Mouse (Mus musculus): Measurements from ENCODE around the gene Stox2. TPM values are rescaled to one million over a fixed set of nuclear protein-coding genes. Genes with fewer than 3 reads are reported as not detected.

Stox2 gene
- polyA plus RNA-seq, 1 experiment from 2014 or later: 22.3 TPM

DNA sequence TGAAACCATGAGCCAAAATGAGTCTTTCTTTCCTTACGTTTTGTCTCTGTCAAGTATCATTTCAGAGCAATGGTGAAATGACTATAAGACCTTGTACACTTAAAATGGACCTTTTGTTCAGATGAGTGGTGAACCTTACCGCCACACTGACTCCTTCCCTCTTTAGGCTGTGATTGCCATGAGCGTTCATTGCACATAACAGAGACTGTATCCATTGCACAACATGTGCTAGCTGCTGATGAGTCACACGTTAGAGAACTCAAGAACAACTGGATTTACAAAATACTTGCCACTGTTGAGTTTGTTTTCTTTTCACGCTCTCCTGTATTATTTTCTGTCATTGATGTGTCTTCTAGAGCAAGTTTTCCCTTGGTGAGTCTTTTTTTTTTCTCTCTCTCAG, 216.1 kb downstream of the Stox2 start:
- no peak overlapping the region for H3K4me3 ChIP-seq
- peaks cover 5% of the 10 kb centered on the region; the same call in 1 of the 2 replicates for H3K36me3 ChIP-seq
- H3K9ac ChIP-seq: no peak overlapping the region
- 88% methylated on average over 5 of the region's 5 CpGs for WGBS
- no peaks in the 10 kb centered on the region for H3K9me3 ChIP-seq
- no peak for ATAC-seq (ENCODE audit: insufficient number of reproducible peaks, insufficient read depth, low FRiP score, low TSS enrichment, low read depth)
- H3K27me3 ChIP-seq: no peaks in the 10 kb centered on the region
- no peak overlapping the region for H3K27ac ChIP-seq
- 0 out of 2 replicates have a peak, but pooled peaks cover 7% of the 10 kb centered on the region for H3K4me1 ChIP-seq
- no peak overlapping the region for H3K4me2 ChIP-seq

DNA sequence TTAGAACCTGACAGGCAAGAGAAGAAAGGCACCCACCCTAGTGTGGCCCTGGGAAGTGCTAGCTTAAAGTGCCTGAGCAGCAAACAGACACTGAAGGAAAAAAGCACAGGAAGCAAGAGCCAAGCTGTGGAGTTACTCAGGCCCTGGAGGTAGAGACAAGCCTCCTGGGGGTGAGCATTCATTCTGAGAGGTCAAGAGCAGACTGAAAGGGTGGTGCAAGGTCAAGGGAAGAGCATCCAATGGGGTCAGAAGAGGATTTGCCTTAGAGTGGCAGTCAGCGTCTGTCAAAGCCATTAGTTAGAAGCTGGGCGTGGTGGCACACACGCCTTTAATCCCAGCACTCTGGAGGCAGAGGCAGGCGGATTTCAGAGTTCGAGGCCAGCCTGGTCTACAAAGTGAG, 224.3 kb downstream of the Stox2 start:
- Histone ChIP-seq H3K4me1 (peaks cover 14% of the 10 kb centered on the region), H3K27ac (no peak overlapping the region), H3K36me3 (peaks cover 9% of the 10 kb centered on the region; the same call in 1 of the 2 replicates), H3K27me3 (no peaks in the 10 kb centered on the region), H3K9ac (no peak overlapping the region), H3K9me3 (no peaks in the 10 kb centered on the region), H3K4me3 (no peak overlapping the region), H3K4me2 (no peak overlapping the region)
- ATAC-seq (ENCODE audit: insufficient number of reproducible peaks, insufficient read depth, low FRiP score, low TSS enrichment, low read depth): no peak
- WGBS: 73% methylated on average over 5 of the region's 5 CpGs

DNA sequence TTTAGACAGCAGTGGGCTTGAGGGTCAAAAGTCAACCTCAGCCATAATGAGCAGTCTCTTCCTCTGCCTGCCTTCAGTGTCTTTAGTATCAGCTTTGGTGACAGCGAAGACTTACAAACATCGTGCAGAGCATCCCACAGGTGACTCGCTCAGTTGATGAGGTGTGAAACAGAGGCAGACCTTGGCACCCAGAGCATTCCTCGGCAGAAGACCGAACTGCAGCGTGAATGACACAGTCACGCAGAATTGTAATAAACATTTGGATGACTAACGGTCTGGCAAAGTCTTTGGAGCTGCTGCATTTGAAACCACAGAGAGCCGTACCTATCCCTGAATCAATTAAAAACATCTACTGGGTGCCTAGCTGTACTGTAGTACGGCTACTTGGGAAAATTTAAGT, 225.0 kb downstream of the Stox2 start:
- Histone ChIP-seq H3K4me3 (no peak overlapping the region), H3K9ac (no peak overlapping the region), H3K4me1 (peaks cover 17% of the 10 kb centered on the region), H3K27me3 (no peaks in the 10 kb centered on the region), H3K4me2 (no peak overlapping the region), H3K36me3 (peaks cover 9% of the 10 kb centered on the region; the same call in 1 of the 2 replicates), H3K27ac (no peak overlapping the region), H3K9me3 (no peaks in the 10 kb centered on the region)
- 78% methylated on average over 10 of the region's 10 CpGs for WGBS
- no peak for ATAC-seq (ENCODE audit: insufficient number of reproducible peaks, insufficient read depth, low FRiP score, low TSS enrichment, low read depth)

DNA sequence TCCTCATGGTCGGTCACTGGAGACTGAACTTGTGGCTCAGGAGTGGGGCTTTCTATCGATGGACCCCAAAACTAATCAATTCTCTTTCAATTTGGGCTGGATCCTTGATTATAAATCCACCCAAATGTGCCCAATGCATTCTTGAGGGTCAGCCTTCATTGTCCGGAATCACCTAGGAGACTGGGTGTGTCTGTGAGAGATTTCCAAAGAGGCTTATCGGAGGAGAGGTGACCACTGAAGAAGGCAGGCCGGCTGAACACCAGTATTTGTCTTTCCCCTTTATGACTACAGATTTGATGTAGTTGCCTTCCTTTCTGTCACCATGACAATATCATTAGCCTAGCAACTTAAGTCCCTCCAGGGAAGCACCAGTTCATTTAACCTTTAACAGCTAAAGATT, 225.8 kb downstream of the Stox2 start:
- Histone ChIP-seq H3K9ac (no peak overlapping the region), H3K27ac (no peak overlapping the region), H3K36me3 (peaks cover 8% of the 10 kb centered on the region; the same call in 1 of the 2 replicates), H3K4me3 (no peak overlapping the region), H3K4me2 (no peak overlapping the region), H3K9me3 (no peaks in the 10 kb centered on the region), H3K4me1 (peaks cover 18% of the 10 kb centered on the region), H3K27me3 (no peaks in the 10 kb centered on the region)
- no peak for ATAC-seq (ENCODE audit: insufficient number of reproducible peaks, insufficient read depth, low FRiP score, low TSS enrichment, low read depth)
- 94% methylated on average over 5 of the region's 5 CpGs for WGBS

DNA sequence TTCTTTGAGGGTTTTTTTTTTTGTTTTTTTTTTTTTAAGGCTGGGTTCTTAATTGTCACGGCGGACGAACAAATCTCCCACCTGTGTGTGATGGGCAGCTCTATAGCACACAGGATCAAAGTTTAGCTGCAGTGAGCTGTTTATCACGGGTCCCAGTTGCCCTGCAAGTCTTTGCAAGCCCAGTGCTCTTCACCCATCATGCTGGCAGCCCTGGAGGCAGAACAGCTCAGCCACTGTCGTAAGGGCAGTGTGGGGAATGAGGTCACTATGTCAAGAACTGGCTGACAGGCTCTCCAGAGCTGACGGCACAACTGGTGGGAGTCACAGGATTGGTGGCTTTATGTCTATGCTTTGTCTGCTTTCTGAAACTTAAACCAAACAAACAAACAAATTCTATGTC, 227.6 kb downstream of the Stox2 start:
- H3K36me3 ChIP-seq: no peaks in the 10 kb centered on the region
- ATAC-seq (ENCODE audit: insufficient number of reproducible peaks, insufficient read depth, low FRiP score, low TSS enrichment, low read depth): no peak
- H3K4me2 ChIP-seq: no peak overlapping the region
- H3K27ac ChIP-seq: peak overlapping the region; percentile 56; the same call in 1 of the 2 replicates
- no peak overlapping the region for H3K9ac ChIP-seq
- no peaks in the 10 kb centered on the region for H3K27me3 ChIP-seq
- H3K4me1 ChIP-seq: peaks cover 18% of the 10 kb centered on the region
- H3K9me3 ChIP-seq: no peaks in the 10 kb centered on the region
- no peak overlapping the region for H3K4me3 ChIP-seq
- 42% methylated on average over 6 of the region's 6 CpGs for WGBS

DNA sequence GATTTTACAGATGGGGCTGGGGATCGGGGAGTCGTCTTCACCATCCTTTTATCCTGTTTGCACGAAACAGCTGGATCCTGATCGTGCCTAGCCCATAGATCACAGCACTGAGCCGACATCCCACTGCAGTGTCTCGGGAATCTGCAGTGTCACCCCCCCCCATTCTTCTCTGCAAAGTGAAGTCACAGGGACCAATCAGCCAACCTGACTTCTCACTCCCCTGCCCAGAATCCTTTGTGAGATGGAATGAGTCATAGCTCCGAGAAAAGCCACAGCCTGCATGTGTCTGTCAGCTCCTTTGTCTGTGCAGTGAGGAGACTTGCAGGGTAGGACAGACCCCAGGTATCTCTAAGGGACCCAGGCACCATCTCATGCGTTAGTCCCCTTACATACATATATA, 228.1 kb downstream of the Stox2 start:
- H3K9me3 ChIP-seq: no peaks in the 10 kb centered on the region
- peak overlapping the region; percentile 9 for H3K4me2 ChIP-seq
- ATAC-seq (ENCODE audit: insufficient number of reproducible peaks, insufficient read depth, low FRiP score, low TSS enrichment, low read depth): no peak
- H3K27ac ChIP-seq: peak overlapping the region; percentile 56; the same call in 1 of the 2 replicates
- H3K4me3 ChIP-seq: no peak overlapping the region
- no peaks in the 10 kb centered on the region for H3K36me3 ChIP-seq
- H3K4me1 ChIP-seq: peaks cover 21% of the 10 kb centered on the region
- 0 out of 2 replicates have a peak overlapping the region, but pooled peaks have one; percentile 8 for H3K9ac ChIP-seq
- no peaks in the 10 kb centered on the region for H3K27me3 ChIP-seq
- 41% methylated on average over 8 of the region's 8 CpGs for WGBS

DNA sequence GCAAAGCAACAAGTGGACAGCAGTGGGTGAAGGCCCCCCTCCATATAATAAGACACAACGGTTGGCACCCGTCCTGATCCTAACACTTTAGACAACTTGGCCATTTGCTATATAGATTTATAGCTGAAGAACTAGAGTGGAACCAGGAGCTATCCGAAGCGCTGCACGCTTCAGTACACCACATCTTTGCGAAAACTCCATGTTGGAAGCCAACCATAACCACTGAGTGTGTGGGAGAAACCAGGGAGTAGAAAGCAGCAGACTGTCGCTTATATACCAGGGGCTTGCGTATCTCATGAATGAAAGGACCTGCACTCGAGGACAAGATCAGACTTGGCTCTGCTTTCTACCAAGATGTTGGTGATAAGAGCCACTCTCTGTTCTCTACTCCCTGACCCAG, 234.0 kb downstream of the Stox2 start:
- Histone ChIP-seq H3K27me3 (no peaks in the 10 kb centered on the region), H3K4me1 (peaks cover 42% of the 10 kb centered on the region), H3K27ac (no peak overlapping the region; the same call in 1 of the 2 replicates), H3K9me3 (no peaks in the 10 kb centered on the region), H3K4me2 (peak overlapping the region; percentile 42), H3K4me3 (no peak overlapping the region), H3K9ac (no peak overlapping the region), H3K36me3 (no peaks in the 10 kb centered on the region)
- no peak for ATAC-seq (ENCODE audit: insufficient number of reproducible peaks, insufficient read depth, low FRiP score, low TSS enrichment, low read depth)
- 83% methylated on average over 9 of the region's 9 CpGs for whole genome bisulfite sequencing

DNA sequence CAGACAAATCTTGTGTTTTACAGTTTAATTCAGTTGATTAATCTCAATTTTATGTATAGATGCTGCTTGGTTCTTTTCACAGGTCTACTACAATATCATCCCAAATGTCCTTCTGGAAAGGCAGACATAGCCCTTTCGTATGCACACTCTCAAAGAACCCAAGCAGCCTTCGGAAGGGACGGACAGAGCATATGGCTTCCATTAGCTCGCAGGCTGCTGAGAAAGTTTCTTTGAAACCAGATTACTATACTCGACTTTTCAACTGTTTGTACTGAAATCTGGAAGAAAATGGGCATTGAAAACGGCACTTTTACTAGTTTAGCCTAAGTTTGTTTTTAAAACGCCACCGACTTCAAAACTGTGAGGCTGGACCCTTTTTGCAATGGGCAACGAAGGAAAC, 234.9 kb downstream of the Stox2 start:
- no peaks in the 10 kb centered on the region for H3K9me3 ChIP-seq
- peak overlapping the region; percentile 64 for H3K27ac ChIP-seq
- H3K4me2 ChIP-seq: peak overlapping the region; percentile 42
- peaks cover 45% of the 10 kb centered on the region for H3K4me1 ChIP-seq
- 19% methylated on average over 9 of the region's 9 CpGs for WGBS
- no peak overlapping the region for H3K4me3 ChIP-seq
- no peaks in the 10 kb centered on the region for H3K27me3 ChIP-seq
- no peaks in the 10 kb centered on the region for H3K36me3 ChIP-seq
- ATAC-seq (ENCODE audit: insufficient number of reproducible peaks, insufficient read depth, low FRiP score, low TSS enrichment, low read depth): no peak
- no peak overlapping the region; the same call in 1 of the 2 replicates for H3K9ac ChIP-seq

DNA sequence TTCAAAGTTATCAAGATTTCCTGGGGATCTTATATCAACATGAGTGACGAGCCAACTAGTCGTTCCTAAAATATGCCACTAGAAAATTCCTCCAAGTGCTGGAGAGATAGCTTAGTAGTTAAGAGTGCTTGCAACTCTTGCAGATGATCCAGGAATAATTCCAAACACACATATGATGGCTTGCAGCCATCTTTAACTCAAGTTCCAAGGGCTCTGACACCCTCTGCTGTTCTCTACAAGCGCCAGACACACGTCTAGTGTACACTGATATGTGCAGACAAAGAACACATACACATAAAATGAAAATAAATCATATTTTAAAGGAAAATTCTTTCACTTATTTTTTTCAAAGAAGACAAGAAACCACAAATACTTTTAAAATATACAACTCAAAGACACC, 237.9 kb downstream of the Stox2 start:
- no peaks in the 10 kb centered on the region for H3K27me3 ChIP-seq
- H3K9me3 ChIP-seq: no peaks in the 10 kb centered on the region
- no peak overlapping the region for H3K4me3 ChIP-seq
- peaks cover 46% of the 10 kb centered on the region for H3K4me1 ChIP-seq
- no peak for ATAC-seq (ENCODE audit: insufficient number of reproducible peaks, insufficient read depth, low FRiP score, low TSS enrichment, low read depth)
- H3K36me3 ChIP-seq: no peaks in the 10 kb centered on the region
- WGBS: 81% methylated on average over 4 of the region's 4 CpGs
- H3K27ac ChIP-seq: no peak overlapping the region
- H3K4me2 ChIP-seq: no peak overlapping the region
- H3K9ac ChIP-seq: no peak overlapping the region

DNA sequence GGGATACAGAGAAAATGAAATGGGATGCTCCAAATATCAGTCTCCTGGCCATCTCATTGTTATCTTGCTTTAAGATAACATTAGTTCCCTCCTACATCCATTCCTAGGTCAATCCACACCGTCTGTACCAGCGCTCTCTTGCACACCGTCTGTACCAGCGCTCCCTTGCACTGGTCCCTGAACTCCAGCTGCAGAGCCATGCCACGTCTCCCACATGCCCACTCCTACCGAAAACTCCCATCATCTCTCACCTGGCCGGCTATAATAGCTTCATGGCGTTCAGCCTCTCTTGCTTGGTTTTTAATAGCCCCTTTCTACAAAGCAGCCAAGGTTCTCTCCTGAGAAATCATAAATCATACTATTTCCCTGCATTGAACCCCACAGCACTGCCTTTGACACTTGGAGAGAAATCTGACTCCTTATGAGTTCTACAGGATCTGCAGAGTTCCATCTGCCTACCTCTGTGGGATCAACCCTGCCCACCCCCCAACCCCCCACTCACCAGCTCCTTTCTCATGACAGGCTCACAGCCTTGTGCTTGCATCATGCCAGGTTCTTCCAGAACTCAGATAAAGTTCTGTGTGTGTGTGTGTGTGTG, 239.4 kb downstream of the Stox2 start:
- no peaks in the 10 kb centered on the region for H3K9me3 ChIP-seq
- no peaks in the 10 kb centered on the region for H3K36me3 ChIP-seq
- H3K9ac ChIP-seq: 0 out of 2 replicates have a peak overlapping the region, but pooled peaks have one; percentile 6
- no peak overlapping the region for H3K4me3 ChIP-seq
- peaks cover 31% of the 10 kb centered on the region for H3K4me1 ChIP-seq
- no peak overlapping the region for H3K27ac ChIP-seq
- peak overlapping the region; percentile 11; the same call in 1 of the 2 replicates for H3K4me2 ChIP-seq
- no peaks in the 10 kb centered on the region for H3K27me3 ChIP-seq
- ATAC-seq (ENCODE audit: insufficient number of reproducible peaks, insufficient read depth, low FRiP score, low TSS enrichment, low read depth): no peak
- WGBS: 78% methylated on average over 8 of the region's 8 CpGs

DNA sequence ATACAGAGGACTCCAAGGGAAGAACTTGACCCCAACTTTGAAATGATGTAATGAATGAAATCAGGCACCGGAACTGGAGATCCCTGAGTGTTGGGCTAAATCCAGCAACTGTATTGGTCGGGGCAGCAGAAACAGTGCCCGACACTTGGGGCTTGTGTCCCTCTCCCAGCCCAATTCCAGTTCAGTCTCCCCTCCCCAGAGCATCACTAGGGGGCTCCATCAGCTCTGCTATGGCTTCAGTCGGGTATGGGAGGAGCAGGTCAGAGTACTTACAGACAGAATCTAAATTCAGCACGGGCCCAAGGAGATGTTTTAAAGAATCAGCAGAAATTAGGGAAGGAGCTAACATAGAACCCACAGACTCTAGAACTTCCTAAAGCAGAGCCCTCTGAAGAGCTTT, 240.7 kb downstream of the Stox2 start:
- 85% methylated on average over 5 of the region's 5 CpGs for WGBS
- ATAC-seq (ENCODE audit: insufficient number of reproducible peaks, insufficient read depth, low FRiP score, low TSS enrichment, low read depth): no peak

DNA sequence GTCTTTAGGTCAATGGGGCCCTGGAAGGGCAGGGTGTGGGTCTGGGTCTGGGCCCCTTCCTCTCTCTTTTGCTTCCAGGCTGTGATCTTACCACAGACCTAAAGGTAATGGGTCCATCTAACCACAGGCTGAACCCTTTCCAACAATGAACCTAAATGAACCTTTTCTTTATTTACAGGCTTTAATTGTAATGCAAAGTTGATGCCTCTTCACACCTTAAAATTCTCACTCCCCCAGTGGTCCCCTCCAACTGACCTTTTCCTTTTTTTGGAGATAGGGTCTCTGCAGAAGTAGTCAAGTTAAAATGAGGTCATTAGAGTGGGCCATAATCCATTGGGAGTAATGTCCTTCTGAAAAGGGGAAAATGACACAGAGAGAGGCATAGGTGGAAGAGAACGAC, 249.8 kb downstream of the Stox2 start:
- H3K4me2 ChIP-seq: no peak overlapping the region
- H3K9ac ChIP-seq: no peak overlapping the region
- 0 out of 2 replicates have a peak, but pooled peaks cover 7% of the 10 kb centered on the region for H3K9me3 ChIP-seq
- H3K36me3 ChIP-seq: peaks cover 50% of the 10 kb centered on the region
- H3K4me1 ChIP-seq: no peaks in the 10 kb centered on the region
- ATAC-seq (ENCODE audit: insufficient number of reproducible peaks, insufficient read depth, low FRiP score, low TSS enrichment, low read depth): no peak
- no peaks in the 10 kb centered on the region for H3K27me3 ChIP-seq
- WGBS: 97% methylated on average over 1 of the region's 1 CpGs
- no peak overlapping the region for H3K27ac ChIP-seq
- no peak overlapping the region for H3K4me3 ChIP-seq

More for the DNA sequence above, 240.7 kb downstream of the Stox2 start:
- Histone ChIP-seq H3K27ac (no peak overlapping the region), H3K4me3 (no peak overlapping the region), H3K36me3 (peaks cover 8% of the 10 kb centered on the region), H3K4me2 (no peak overlapping the region), H3K27me3 (no peaks in the 10 kb centered on the region), H3K4me1 (peaks cover 18% of the 10 kb centered on the region), H3K9me3 (no peaks in the 10 kb centered on the region), H3K9ac (no peak overlapping the region)

Measured in embryonic facial prominence, embryonic 13.5 days (tissue).